Mouse (Mus musculus): ENCODE data around the gene Gm20388.
A peak's percentile ranks its signal among the peaks of the same experiment; 100 is the strongest.

- peak; percentile 90 for TF ChIP-seq CTCF (IDR thresholded peaks at IDR 0.05; ENCODE audit: low read depth)
- no peak for TF ChIP-seq EP300 (optimal IDR thresholded peaks at IDR 0.05)
Observed at GRCm38 (mm10) chr8:120595963-120596362, 685.3 kb downstream of the Gm20388 start.
